Mouse (Mus musculus) adrenal gland, adult 2 months (tissue): ENCODE results near the gene Mei1. TPM values are rescaled to one million over a fixed set of nuclear protein-coding genes. Genes with fewer than 3 reads are reported as not detected.
"Not testable (repeated sequence)": the region's sequence is repeated elsewhere in the genome, so short reads cannot be mapped to it uniquely, and the experiment has no call there.

ENCODE experiments used
- DNase-seq: peaks from one replicate; pipeline ENCODE4 v3.0.0; 2021
- polyA plus RNA-seq: library from polyadenylated mRNA; depleted of rRNA; stranded (reverse); fragments of >200 nt; gene quantifications from 2 replicates; pipeline ENCODE4 v1.2.3, GENCODE M21; 2012
- total RNA-seq, 2 experiments: library from RNA; stranded (reverse); gene quantifications; 2 replicates each; pipeline ENCODE4 v1.2.3; 2021

The Mei1 gene
- total and polyA plus RNA-seq, 3 experiments = 0.35 to 3.2 TPM; not detected in 1

DNA sequence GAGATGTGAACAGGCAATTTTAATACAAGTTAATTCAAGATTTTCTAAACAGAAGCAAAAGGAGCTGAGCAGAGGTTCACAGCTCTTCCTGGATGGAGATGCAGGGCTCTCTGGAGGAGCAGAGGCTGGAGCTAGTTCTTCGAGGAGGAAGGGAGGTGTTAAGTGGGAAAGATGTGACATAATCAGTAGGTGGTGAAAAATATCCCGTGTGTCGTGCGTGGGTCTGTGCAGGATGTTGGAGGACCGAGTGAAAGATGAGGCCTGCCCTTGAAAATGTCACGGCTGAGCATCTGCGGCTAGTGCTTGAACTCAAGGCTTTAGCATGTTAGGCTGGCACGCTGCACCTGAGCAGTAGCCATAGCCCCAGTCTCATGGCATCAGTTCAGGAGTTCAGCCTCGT, 15.8 kb downstream of the Mei1 start:
- no peak for DNase-seq

DNA sequence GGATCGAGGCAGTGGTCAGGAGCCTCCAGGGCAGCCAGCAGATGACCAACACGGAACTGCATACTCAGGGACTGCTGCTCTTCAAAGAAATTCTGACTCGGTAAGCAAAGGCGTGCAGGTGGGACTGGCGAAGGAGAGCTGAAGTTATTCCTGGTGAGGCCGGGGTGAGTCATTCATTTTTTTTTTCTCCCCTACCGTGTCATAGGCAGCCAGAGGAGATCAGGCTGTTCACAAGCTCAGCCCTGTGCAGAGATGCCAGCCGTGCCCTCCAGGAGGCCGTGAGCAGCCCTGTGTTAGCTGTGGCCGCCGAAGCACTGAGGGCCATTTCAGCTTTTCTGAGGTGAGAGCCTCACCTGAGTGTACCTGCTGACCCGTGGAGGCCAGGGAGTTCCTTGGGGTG, 16.3 kb downstream of the Mei1 start:
- peak; percentile 55 for DNase-seq

DNA sequence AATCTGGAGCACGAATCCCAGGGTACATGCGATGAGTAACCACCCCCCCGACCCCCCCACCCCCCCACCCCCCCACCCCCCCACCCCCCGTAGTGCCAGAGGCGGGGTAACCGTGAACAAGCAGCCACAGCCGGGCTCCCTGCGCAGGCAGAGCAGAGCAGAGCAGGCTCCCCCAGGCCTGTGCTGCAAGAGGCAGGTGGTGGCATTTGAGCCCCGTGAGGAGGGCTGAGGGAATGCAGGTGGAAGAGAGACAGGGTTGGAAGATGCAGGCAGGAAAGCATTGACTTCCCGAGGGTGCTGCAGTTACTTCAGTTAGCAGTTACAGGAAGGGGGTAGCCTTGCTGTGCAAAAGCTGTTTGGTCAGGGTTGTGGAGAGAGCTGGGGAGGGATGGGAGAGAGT, 17.5 kb downstream of the Mei1 start:
- DNase-seq = no peak

DNA sequence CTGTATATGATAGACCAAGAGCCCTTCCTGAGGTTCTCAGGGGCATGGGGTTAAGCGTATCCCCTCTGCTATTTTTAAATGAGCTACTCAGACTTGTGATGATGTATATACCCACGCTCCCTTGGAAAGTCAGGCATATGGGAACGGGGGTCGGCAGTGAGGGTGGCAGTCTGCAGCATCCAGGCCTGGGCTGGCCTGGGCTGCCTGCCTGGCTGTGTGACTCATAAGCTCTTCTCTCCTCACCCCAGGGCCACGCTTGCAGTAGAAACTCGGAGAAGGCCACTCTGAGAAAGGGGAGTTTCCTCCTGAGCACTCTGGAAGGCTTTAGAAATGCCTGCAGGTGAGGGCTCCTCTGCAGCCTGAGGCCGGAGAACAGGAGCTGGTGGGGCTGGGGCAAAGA, 21.3 kb downstream of the Mei1 start:
- peak; percentile 37 for DNase-seq

DNA sequence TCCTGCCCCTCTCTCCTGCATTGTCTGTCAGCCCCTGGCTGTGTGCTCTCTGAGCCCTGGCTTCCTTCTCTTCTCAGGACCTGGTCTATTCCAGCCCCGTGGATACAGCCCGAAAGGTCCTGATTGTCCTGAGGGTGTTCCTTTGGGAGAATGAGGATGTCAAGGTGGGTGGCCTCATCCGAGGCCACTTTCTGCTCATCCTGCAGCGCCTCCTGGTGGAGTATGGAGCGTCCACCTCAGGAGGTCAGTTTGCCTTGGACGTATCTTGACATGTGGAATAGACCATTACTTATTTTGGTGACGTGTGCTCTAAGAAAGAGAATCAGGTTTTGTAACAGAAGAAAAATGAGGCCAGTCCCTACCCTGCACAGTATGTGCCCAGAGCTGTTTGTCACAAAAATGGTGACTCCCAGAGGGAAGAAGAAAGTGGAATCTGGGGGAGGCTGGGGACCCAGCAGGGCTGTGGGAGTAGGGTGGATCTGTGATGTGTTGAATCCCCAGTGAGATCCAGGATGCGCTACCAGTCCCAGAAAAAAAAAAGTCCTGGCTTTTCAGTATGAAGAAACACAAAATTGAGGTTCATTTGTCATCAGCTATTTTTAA, 37.3 kb downstream of the Mei1 start:
- peak; percentile 64 for DNase-seq

DNA sequence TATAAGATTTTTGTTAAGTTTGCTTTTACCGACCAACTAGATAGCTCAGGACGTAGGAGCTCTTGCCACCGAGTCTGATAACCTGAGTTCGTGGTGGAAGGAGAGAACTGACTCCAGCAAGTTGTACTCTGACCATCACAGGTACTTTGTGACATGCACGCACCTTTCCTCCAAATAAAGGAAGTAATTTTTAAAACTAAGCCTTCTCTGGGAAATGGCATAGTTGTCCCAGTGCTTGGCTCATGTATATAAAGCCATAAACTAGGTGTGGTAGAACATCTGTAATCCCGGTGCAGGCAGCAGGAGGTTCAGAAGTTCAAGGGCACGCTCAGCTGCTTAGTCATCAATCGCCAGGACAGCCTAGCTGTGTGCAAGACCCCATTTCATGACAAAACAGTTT, 50.7 kb downstream of the Mei1 start:
- no peak for DNase-seq

- not testable (repeated sequence) for DNase-seq
Measured at GRCm38 (mm10) chr15:82126690-82127089, 56.9 kb downstream of the Mei1 start.

- DNase-seq = peak; percentile 98
Measured at GRCm38 (mm10) chr15:82127426-82128374, 57.9 kb downstream of the Mei1 start, which contains the start of gene Ccdc134. TSS of gene Ccdc134 (plus strand) at chr15:82127922.

DNA sequence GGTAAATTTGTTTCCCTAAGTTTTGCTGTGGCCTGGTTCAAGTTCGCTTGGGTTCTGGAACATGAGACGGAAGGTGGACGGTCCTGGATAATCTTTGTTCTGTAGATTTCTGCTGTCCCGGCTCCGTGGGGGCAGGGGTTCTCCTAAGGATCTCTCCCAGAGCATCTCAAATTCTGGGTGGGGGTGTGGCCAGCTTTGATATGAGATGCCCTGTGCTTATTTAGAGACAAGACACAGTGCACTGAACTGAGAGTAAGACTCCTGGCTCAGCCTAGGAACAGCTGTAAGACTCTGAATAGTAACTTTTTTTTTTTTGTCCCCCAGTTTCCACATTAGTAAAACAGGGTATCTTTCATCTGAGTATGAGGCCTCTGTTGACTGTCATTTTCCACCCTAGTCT, 58.6 kb downstream of the Mei1 start:
- no peak for DNase-seq

- no peak for DNase-seq
Measured at GRCm38 (mm10) chr15:82130599-82130998, 60.8 kb downstream of the Mei1 start.

DNA sequence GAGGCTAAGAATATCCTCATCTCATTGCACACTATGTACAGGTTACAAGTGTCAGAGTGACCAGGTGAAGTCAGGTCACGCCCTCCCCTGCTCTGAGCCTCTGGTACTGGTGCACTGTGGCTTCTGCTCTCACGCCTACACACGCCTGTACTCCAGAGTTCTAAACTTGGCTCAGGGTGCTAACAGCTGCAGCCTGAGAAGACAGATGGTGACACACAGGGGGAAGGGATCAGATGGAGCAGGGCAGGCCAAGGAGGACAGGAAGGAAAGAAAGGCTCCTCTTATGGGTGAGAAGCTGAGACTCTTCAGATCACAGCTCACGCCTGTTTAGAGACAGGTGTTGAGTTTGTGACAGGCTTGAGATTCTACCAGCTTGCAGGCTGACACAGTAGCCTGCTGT, 65.6 kb downstream of the Mei1 start:
- DNase-seq = no peak

GRCm38 (mm10) chr15:82138565-82138964, 68.8 kb downstream of the Mei1 start:
- peak; percentile 66 for DNase-seq

- DNase-seq = no peak
Measured at GRCm38 (mm10) chr15:82139196-82139595, 69.4 kb downstream of the Mei1 start.

DNA sequence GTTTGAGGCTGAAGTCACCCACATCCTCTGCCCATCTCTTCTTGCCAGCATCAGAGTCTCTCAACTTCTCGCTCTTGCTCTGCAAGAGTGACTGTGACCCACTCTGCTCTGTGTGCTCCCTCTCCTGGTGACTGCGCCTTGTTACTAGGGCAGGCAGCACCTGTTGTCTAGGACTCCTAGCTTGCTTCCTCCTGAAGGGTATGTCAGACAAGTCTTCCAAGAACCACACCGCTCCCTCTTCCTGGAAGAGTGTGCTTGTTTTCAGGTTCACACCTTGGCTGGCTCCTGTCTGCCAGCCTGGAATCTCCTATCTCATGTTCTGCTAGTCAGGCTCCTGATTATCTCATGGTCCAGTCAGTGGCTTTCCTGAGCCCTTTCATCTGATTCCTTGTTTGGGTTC, 70.6 kb downstream of the Mei1 start:
- no peak for DNase-seq

DNA sequence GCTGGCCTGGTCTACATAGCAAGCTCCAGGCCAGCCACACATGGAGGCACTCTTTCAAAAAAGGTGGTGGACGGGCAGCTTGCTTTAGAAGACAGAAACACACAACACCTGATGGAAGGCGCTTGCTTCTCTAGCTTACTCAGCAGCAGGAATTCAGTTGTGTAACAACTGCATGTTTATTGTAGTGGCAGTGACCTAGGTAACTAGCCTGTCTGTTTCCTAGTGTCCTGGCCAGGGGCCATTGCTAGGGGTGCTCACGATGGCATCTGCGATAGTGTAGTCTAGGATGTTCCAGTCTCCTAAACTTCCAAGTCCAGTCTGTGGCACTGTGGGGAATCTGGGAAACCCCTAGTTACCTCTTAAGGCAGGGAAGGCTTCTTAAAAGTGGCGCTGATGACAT, 74.4 kb downstream of the Mei1 start:
- DNase-seq = no peak

- DNase-seq = no peak
Measured at GRCm38 (mm10) chr15:82145408-82145807, 75.6 kb downstream of the Mei1 start.

DNA sequence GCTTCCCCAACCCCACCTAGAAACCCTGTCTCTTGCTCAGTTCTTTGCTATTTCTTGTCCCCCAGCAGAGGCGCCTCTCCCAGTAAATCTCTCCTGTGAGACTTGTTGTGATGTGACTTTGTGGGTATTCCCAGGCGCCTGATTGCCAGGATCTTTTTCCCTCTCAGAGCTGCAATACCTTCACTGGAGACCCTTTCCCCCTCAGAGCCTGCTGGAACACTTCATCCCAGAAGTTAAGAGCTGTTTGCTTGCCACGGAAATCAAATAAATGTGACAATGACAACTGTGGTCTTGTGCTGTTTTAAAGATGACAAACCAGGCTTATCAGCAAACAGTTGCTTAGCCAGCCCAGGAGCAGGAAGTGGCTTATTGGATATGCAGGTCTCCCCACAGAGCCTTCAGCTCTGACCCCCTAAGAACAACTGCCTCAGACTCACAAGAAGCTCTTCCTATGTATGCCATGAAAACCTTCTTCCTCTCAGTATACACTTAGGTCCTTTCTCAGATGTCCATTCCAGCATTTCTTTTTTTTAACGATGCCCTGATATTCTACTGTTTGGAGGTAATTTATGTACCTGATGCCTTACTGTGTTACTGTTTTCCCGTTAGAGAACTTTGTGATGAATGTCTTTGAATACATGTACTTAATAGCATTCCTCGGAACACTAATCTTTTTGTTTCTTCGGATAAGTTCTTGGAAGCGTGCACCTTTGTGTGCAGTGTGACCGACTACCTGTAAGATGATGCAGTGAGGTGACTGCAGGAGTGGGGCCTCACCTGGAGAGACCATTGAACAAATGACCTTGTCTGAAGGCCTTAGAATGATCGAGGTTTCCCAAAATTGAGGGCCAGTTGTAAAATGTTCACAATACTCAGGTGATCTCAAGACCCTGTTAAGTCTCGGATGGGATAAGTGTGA, 76.3 kb downstream of the Mei1 start:
- DNase-seq = no peak

DNA sequence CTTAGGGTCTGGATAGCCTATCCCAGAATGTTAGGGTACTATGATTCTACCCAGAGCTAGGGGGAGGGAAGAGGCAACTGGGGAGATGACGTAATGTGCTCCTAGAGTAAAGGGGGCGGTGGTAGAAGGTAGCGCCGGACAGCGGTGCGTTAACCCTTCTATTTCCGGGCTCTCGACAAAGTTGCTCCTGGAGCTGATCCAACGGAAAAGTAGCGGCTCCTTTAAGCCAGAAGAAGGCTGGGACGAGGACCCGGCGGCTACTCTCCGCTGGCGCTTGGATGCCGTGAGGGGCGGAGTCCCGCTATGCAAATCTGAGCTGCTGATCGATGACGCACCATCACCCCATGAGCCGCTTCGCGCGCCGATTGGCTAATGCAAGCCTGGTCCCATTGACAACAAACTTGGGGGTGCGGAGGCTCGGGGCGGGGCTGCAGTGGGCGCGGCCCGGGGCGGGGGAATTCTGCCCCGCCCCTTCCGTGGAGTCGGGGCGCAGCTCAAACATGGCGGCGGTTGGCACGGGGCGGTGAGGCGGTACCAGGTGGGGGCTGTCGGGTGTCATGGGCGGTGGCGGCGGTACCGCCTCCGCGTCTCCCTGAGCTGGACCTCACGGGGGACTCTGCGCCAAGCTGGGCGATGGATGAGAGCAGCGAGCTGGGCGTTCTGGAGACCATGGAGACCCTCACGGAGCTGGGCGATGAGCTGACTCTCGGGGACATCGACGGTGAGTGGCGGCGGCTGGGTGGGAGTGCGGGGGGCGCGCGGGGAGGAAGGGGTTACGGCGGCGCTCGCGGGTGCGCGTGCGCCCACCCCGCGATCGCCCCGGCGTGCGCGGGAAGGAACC, 77.2 kb downstream of the Mei1 start, which contains the start of gene Srebf2:
TSS of gene Srebf2 (plus strand) at position 412 of the 841 bp plus-strand sequence.
- peak; percentile 99 for DNase-seq

DNA sequence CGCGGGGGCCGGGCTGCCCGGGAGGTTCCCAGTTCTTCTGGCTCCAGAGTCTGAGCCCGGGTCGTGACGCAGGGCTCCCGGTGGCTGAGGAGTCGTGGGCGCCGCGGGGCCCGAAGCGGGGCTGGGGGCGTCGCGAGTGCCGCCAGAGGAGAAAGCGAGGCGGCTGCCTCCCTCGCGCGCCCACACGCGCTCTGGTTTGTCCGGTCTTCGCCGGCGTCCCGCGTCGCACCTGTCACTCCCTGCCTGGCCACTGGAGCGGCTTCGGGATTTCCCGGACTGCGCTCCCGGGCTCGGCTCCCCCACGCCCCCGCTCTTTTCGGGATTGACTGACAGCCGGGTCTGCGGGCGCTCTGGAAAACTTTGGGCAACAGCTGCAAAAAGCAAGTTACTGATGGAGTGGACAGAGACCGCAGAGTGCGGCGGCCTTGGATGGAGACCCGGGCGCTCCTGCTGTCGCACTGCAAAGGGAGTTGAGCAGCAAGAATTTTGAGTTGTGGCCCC, 77.9 kb downstream of the Mei1 start:
- DNase-seq = peak; percentile 77

DNA sequence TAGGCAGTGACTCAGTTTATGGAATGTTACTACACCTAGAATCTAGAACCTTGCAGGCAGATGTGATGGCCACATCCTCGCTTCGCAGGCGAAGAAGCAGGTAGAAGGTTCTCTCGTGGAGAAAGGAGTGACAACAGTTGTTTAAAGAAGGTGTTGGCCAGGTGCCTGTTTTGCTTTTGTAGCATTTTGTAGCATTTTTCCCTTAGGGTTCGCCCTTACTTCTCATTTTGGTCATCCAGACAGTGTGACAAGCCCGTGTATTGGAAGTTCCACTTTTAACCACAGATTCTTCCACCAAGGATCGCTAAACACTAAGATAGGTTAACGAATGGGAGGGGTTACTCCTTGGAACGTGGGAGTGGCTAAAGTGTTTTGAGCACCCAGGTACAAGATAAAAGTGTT, 78.7 kb downstream of the Mei1 start:
- DNase-seq = no peak

- no peak for DNase-seq
Measured at GRCm38 (mm10) chr15:82150042-82150441, 80.2 kb downstream of the Mei1 start.
